Mouse (Mus musculus): ENCODE results near the gene Spata1.
"Not testable (repeated sequence)": the region's sequence is repeated elsewhere in the genome, so short reads cannot be mapped to it uniquely, and the experiment has no call there.

Spata1 gene

GRCm38 (mm10) chr3:146450371-146450841 is 49.1 kb downstream of the Spata1 start:
- DNase-seq: peak; percentile 97

- DNase-seq: no peak
Observed at GRCm38 (mm10) chr3:146449745-146450250, 49.8 kb downstream of the Spata1 start, which contains the start of gene Ctbs. Gene Ctbs (plus strand): TSS chr3:146449795.

GRCm38 (mm10) chr3:146448969-146449368 is 50.6 kb downstream of the Spata1 start:
- DNase-seq: no peak

GRCm38 (mm10) chr3:146448372-146448771 is 51.2 kb downstream of the Spata1 start:
- DNase-seq: no peak

GRCm38 (mm10) chr3:146447598-146447997 is 52.0 kb downstream of the Spata1 start:
- no peak for DNase-seq

GRCm38 (mm10) chr3:146447156-146447555 is 52.4 kb downstream of the Spata1 start:
- no peak for DNase-seq

GRCm38 (mm10) chr3:146444880-146445279 is 54.7 kb downstream of the Spata1 start:
- DNase-seq: no peak

GRCm38 (mm10) chr3:146443380-146443779 is 56.2 kb downstream of the Spata1 start:
- DNase-seq: no peak

GRCm38 (mm10) chr3:146442936-146443335 is 56.6 kb downstream of the Spata1 start:
- no peak for DNase-seq

GRCm38 (mm10) chr3:146442484-146442883 is 57.1 kb downstream of the Spata1 start:
- DNase-seq: no peak

GRCm38 (mm10) chr3:146440422-146440821 is 59.1 kb downstream of the Spata1 start:
- no peak for DNase-seq

- DNase-seq: no peak
Observed at GRCm38 (mm10) chr3:146440011-146440410, 59.5 kb downstream of the Spata1 start.

GRCm38 (mm10) chr3:146436114-146436513 is 63.4 kb downstream of the Spata1 start:
- no peak for DNase-seq

GRCm38 (mm10) chr3:146435533-146435932 is 64.0 kb downstream of the Spata1 start:
- DNase-seq: no peak

GRCm38 (mm10) chr3:146434686-146435085 is 64.9 kb downstream of the Spata1 start:
- no peak for DNase-seq

- no peak for DNase-seq
Observed at GRCm38 (mm10) chr3:146433681-146434350, 65.7 kb downstream of the Spata1 start.

- DNase-seq: not testable (repeated sequence)
Observed at GRCm38 (mm10) chr3:146433063-146433462, 66.5 kb downstream of the Spata1 start.

- no peak for DNase-seq
Observed at GRCm38 (mm10) chr3:146426489-146426888, 73.1 kb downstream of the Spata1 start.

- DNase-seq: no peak
Observed at GRCm38 (mm10) chr3:146425902-146426301, 73.7 kb downstream of the Spata1 start.

- DNase-seq: no peak
Observed at GRCm38 (mm10) chr3:146424306-146424900, 75.2 kb downstream of the Spata1 start.

GRCm38 (mm10) chr3:146423710-146424109 is 75.8 kb downstream of the Spata1 start:
- DNase-seq: no peak

GRCm38 (mm10) chr3:146421787-146422186 is 77.8 kb downstream of the Spata1 start:
- no peak for DNase-seq

- no peak for DNase-seq
Observed at GRCm38 (mm10) chr3:146419992-146420537, 79.5 kb downstream of the Spata1 start.

GRCm38 (mm10) chr3:146419534-146419933 is 80.0 kb downstream of the Spata1 start:
- DNase-seq: no peak
